In the genomic region with DNA sequence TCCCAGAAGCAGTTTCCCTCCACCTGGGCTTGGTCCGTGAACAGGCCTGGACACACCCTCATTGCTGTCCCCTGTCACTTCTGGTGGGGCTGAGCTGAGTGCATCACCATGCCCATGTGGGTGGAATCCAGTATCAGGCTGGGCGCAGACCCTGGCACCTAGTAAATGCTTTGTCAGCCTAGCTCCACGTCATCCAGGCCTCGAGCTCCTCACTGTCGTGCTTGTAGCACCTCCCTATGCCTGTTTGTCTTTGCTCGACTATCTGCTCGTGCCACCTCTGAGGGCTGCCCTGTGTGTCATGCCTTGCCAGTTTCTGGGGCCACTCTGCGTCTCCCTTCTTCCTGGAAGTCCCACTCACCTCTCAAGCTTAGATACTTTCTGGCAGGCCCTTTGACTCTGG, we compare ENCODE assay signal across 13 mouse cellular contexts. TPM values are rescaled to one million over a fixed set of nuclear protein-coding genes. Genes with fewer than 3 reads are reported as not detected.
DNase-seq lines count a peak whose midpoint lies in the region; ATAC-seq and TF ChIP-seq lines count a peak whose summit lies in the region.
"Had no signal": no experiment of that assay in that cellular context is flagged by ENCODE, and none has a peak within 500 bp of the region (broad histone marks: within the 10 kb centered on the region; RNA-seq: fewer than 3 reads in every experiment).

No protein-coding gene starts in this region.

- 89% methylated on average over 8 of the region's 8 CpGs for WGBS in forebrain, embryonic 12.5 days
- 87% methylated on average over 8 of the region's 8 CpGs for WGBS in forebrain, embryonic 11.5 days
- WGBS in lung, postnatal 0 days = 60% methylated on average over 8 of the region's 8 CpGs
- WGBS in heart, embryonic 16.5 days = 48% methylated on average over 8 of the region's 8 CpGs

- no peaks in the 10 kb centered on the region for H3K36me3 ChIP-seq in forebrain, embryonic 12.5 days (replicated peaks)
- H3K36me3 ChIP-seq in forebrain, embryonic 11.5 days (ENCODE audit: control insufficient read depth, insufficient read depth, low read length) = no peaks in the 10 kb centered on the region
- H3K36me3 ChIP-seq in lung, postnatal 0 days (ENCODE audit: insufficient read depth, low read length) = no peaks in the 10 kb centered on the region
- no peaks in the 10 kb centered on the region for H3K36me3 ChIP-seq in heart, embryonic 16.5 days (ENCODE audit: control insufficient read depth, insufficient read depth)
- H3K36me3 ChIP-seq: limb, embryonic 12.5 days had no signal

- ATAC-seq in forebrain, embryonic 12.5 days (ENCODE audit: low FRiP score) = no peak
- ATAC-seq in forebrain, embryonic 11.5 days (replicated peaks; ENCODE audit: low FRiP score) = no peak
- ATAC-seq in lung, postnatal 0 days = no peak
- no peak for ATAC-seq in heart, embryonic 16.5 days (replicated peaks; ENCODE audit: extremely low read depth, insufficient read depth, low FRiP score)
- peak; percentile 64 for ATAC-seq in megakaryocyte-erythroid progenitor cell, adult 5-6 weeks (replicated peaks; ENCODE audit: low FRiP score, low TSS enrichment, poor library complexity, severe bottlenecking)
- ATAC-seq: intestine, postnatal 0 days had no signal

- DNase-seq in forebrain, embryonic 11.5 days (ENCODE audit: low spot score) = no peak
- no peak for DNase-seq in lung, postnatal 0 days (ENCODE audit: low spot score)
- no peak for DNase-seq in lung, postnatal 14 days
- DNase-seq in cerebellum, adult 18-20 months = no peak
- no peak for DNase-seq in thymus, postnatal 4 days
- DNase-seq: cerebellum, adult 11 months; gastrocnemius, postnatal 10 days; thymus, postnatal 36 days had no signal

- H3K4me1 ChIP-seq in forebrain, embryonic 12.5 days = peaks cover 49% of the 10 kb centered on the region
- H3K4me1 ChIP-seq in forebrain, embryonic 11.5 days (replicated peaks; ENCODE audit: control insufficient read depth, insufficient read depth, low read length) = peaks cover 16% of the 10 kb centered on the region
- H3K4me1 ChIP-seq in lung, postnatal 0 days (ENCODE audit: insufficient read depth, low read depth, low read length) = peaks cover 38% of the 10 kb centered on the region
- H3K4me1 ChIP-seq in heart, embryonic 16.5 days (ENCODE audit: control insufficient read depth, insufficient read depth, low read length) = peaks cover 74% of the 10 kb centered on the region

- H3K4me2 ChIP-seq in forebrain, embryonic 12.5 days = no peak overlapping the region
- no peak overlapping the region for H3K4me2 ChIP-seq in forebrain, embryonic 11.5 days (ENCODE audit: low read depth, low read length, severe bottlenecking)
- H3K4me2 ChIP-seq in lung, postnatal 0 days (replicated peaks; ENCODE audit: low read depth, low read length) = no peak overlapping the region
- peak overlapping the region; percentile 74 for H3K4me2 ChIP-seq in heart, embryonic 16.5 days (ENCODE audit: low read depth, low read length)
- H3K4me2 ChIP-seq: limb, embryonic 12.5 days had no signal

- H3K4me3 ChIP-seq in forebrain, embryonic 12.5 days (replicated peaks) = no peak overlapping the region
- H3K4me3 ChIP-seq in forebrain, embryonic 11.5 days (ENCODE audit: low read depth, low read length) = no peak overlapping the region
- H3K4me3 ChIP-seq in lung, postnatal 0 days (ENCODE audit: low read depth, low read length) = no peak overlapping the region
- H3K4me3 ChIP-seq in heart, embryonic 16.5 days (ENCODE audit: low read length) = no peak overlapping the region
- H3K4me3 ChIP-seq: limb, embryonic 12.5 days had no signal

- no peak for TF ChIP-seq CTCF in lung, postnatal 0 days (IDR thresholded peaks at IDR 0.05)

- H3K27me3 ChIP-seq in forebrain, embryonic 12.5 days = no peaks in the 10 kb centered on the region
- H3K27me3 ChIP-seq in forebrain, embryonic 11.5 days (ENCODE audit: control insufficient read depth, insufficient read depth, low read length) = no peaks in the 10 kb centered on the region
- no peaks in the 10 kb centered on the region for H3K27me3 ChIP-seq in lung, postnatal 0 days (replicated peaks; ENCODE audit: insufficient read depth, low read length)
- no peaks in the 10 kb centered on the region for H3K27me3 ChIP-seq in heart, embryonic 16.5 days (ENCODE audit: control insufficient read depth, insufficient read depth, low read length)
- H3K27me3 ChIP-seq: limb, embryonic 12.5 days had no signal

- H3K27ac ChIP-seq in forebrain, embryonic 12.5 days = no peak overlapping the region
- no peak overlapping the region for H3K27ac ChIP-seq in forebrain, embryonic 11.5 days (ENCODE audit: low read depth, low read length)
- 0 out of 2 replicates have a peak overlapping the region, but pooled peaks have one; percentile 26 for H3K27ac ChIP-seq in lung, postnatal 0 days (ENCODE audit: low read length)
- peak overlapping the region; percentile 94 for H3K27ac ChIP-seq in heart, embryonic 16.5 days (ENCODE audit: low read length)
- H3K27ac ChIP-seq: limb, embryonic 12.5 days had no signal

- no peak for TF ChIP-seq EP300 in lung, postnatal 0 days (IDR thresholded peaks at IDR 0.05)

- peak overlapping the region; percentile 18; the same call in 1 of the 2 replicates for H3K9ac ChIP-seq in forebrain, embryonic 12.5 days
- H3K9ac ChIP-seq in forebrain, embryonic 11.5 days (ENCODE audit: low read length) = no peak overlapping the region
- H3K9ac ChIP-seq in lung, postnatal 0 days (replicated peaks; ENCODE audit: low read depth) = no peak overlapping the region
- H3K9ac ChIP-seq in heart, embryonic 16.5 days (ENCODE audit: low read length) = peak overlapping the region; percentile 31
- H3K9ac ChIP-seq: limb, embryonic 12.5 days had no signal

- no peaks in the 10 kb centered on the region for H3K9me3 ChIP-seq in forebrain, embryonic 12.5 days
- no peaks in the 10 kb centered on the region for H3K9me3 ChIP-seq in forebrain, embryonic 11.5 days (ENCODE audit: control insufficient read depth, low read length)
- no peaks in the 10 kb centered on the region for H3K9me3 ChIP-seq in lung, postnatal 0 days (ENCODE audit: low read length)
- H3K9me3 ChIP-seq in heart, embryonic 16.5 days (replicated peaks; ENCODE audit: control insufficient read depth, low read length) = no peaks in the 10 kb centered on the region
- H3K9me3 ChIP-seq: limb, embryonic 12.5 days had no signal

RNA-seq across cellular contexts. Expression of a gene that starts 3.2 kb away (rescaled TPM):
- polyA plus RNA-seq in forebrain, embryonic 12.5 days (2016; fragmentation: Nextera tagmentation; extraction: Ambion mirVana) = 38.9 and 39.1 TPM in 2 replicates
- polyA plus RNA-seq in forebrain, embryonic 11.5 days (2014; fragmentation: Nextera tagmentation; extraction: Ambion mirVana) = 35.7 and 38.5 TPM in 2 replicates
- 32.5 and 40.2 TPM in 2 replicates for polyA plus RNA-seq in lung, postnatal 0 days (2015; fragmentation: Nextera tagmentation; extraction: Ambion mirVana)
- 55.9 and 59.8 TPM in 2 replicates for polyA plus RNA-seq in heart, embryonic 16.5 days (2015; fragmentation: Nextera tagmentation; extraction: Ambion mirVana)
- 14.8 and 16.1 TPM in 2 replicates for total RNA-seq in megakaryocyte-erythroid progenitor cell, adult 5-6 weeks (2014; fragmentation: Nextera tagmentation)
- total RNA-seq in megakaryocyte-erythroid progenitor cell, adult 5-6 weeks (2017) = 18.3 and 26.2 TPM in 2 replicates

RNA-seq across cellular contexts. Expression of a gene that starts 24.5 kb away (rescaled TPM):
- 1.7 and 2.5 TPM in 2 replicates for polyA plus RNA-seq in forebrain, embryonic 12.5 days (2016; fragmentation: Nextera tagmentation; extraction: Ambion mirVana)
- polyA plus RNA-seq in forebrain, embryonic 11.5 days (2014; fragmentation: Nextera tagmentation; extraction: Ambion mirVana) = 1.7 and 2.1 TPM in 2 replicates
- polyA plus RNA-seq in lung, postnatal 0 days (2015; fragmentation: Nextera tagmentation; extraction: Ambion mirVana) = 0.37 and 0.56 TPM in 2 replicates
- 0.22 and 0.29 TPM in 2 replicates for polyA plus RNA-seq in heart, embryonic 16.5 days (2015; fragmentation: Nextera tagmentation; extraction: Ambion mirVana)
- total RNA-seq in megakaryocyte-erythroid progenitor cell, adult 5-6 weeks (2014; fragmentation: Nextera tagmentation) = 4.5 and 5.0 TPM in 2 replicates
- total RNA-seq in megakaryocyte-erythroid progenitor cell, adult 5-6 weeks (2017) = 4.6 and 5.2 TPM in 2 replicates

Comparison
In these comparisons a context has a peak if more than half of its experiments do, and no peak if none do; other contexts are left out.
1. H3K9ac ChIP-seq: peak in forebrain, embryonic 12.5 days (single experiment) and heart, embryonic 16.5 days (single experiment); none in forebrain, embryonic 11.5 days (single experiment) and lung, postnatal 0 days (single experiment).
2. H3K27ac ChIP-seq: peak in lung, postnatal 0 days (single experiment) and heart, embryonic 16.5 days (single experiment); none in forebrain, embryonic 12.5 days (single experiment) and forebrain, embryonic 11.5 days (single experiment).